Mouse (Mus musculus) kidney, adult 11 months (tissue): Measurements from ENCODE around the gene Tstd2.

Experiments used
- DNase-seq: peaks from one replicate; pipeline ENCODE4 v3.0.0; 2022

Gene Tstd2

GRCm38 (mm10) chr4:46138287-46139222 lies at the start of gene Tstd2, which contains the start of gene Ncbp1:
Tstd2 (minus strand) TSS chr4:46138694.
Ncbp1 (plus strand) TSS chr4:46138613.
- DNase-seq: peak; percentile 91

GRCm38 (mm10) chr4:46186466-46186865 lies 48.0 kb upstream of the Tstd2 start:
- DNase-seq: no peak

- no peak for DNase-seq
Measured at GRCm38 (mm10) chr4:46185890-46186289, 47.4 kb upstream of the Tstd2 start.

- DNase-seq: no peak
Measured at GRCm38 (mm10) chr4:46185423-46185822, 46.9 kb upstream of the Tstd2 start.

GRCm38 (mm10) chr4:46182181-46182580 lies 43.7 kb upstream of the Tstd2 start:
- DNase-seq: no peak

- DNase-seq: no peak
Measured at GRCm38 (mm10) chr4:46181168-46181567, 42.7 kb upstream of the Tstd2 start.

- no peak for DNase-seq
Measured at GRCm38 (mm10) chr4:46177496-46177895, 39.0 kb upstream of the Tstd2 start.

- no peak for DNase-seq
Measured at GRCm38 (mm10) chr4:46177018-46177417, 38.5 kb upstream of the Tstd2 start.

GRCm38 (mm10) chr4:46176313-46176712 lies 37.8 kb upstream of the Tstd2 start:
- no peak for DNase-seq

GRCm38 (mm10) chr4:46171761-46172160 lies 33.3 kb upstream of the Tstd2 start:
- no peak for DNase-seq

- no peak for DNase-seq
Measured at GRCm38 (mm10) chr4:46165831-46166230, 27.3 kb upstream of the Tstd2 start.

GRCm38 (mm10) chr4:46164027-46164426 lies 25.5 kb upstream of the Tstd2 start:
- no peak for DNase-seq

- no peak for DNase-seq
Measured at GRCm38 (mm10) chr4:46151903-46152544, 13.5 kb upstream of the Tstd2 start.

- no peak for DNase-seq
Measured at GRCm38 (mm10) chr4:46146881-46147280, 8.4 kb upstream of the Tstd2 start.

- no peak for DNase-seq
Measured at GRCm38 (mm10) chr4:46144323-46144722, 5.8 kb upstream of the Tstd2 start.

- no peak for DNase-seq
Measured at GRCm38 (mm10) chr4:46137629-46138286, 736 bp downstream of the Tstd2 start.

GRCm38 (mm10) chr4:46131791-46132190 lies 6.7 kb downstream of the Tstd2 start:
- DNase-seq: no peak

- DNase-seq: peak; percentile 45
Measured at GRCm38 (mm10) chr4:46130221-46130620, 8.3 kb downstream of the Tstd2 start.

- peak; percentile 81 for DNase-seq
Measured at GRCm38 (mm10) chr4:46129311-46130004, 9.0 kb downstream of the Tstd2 start.

GRCm38 (mm10) chr4:46126541-46126940 lies 12.0 kb downstream of the Tstd2 start:
- peak; percentile 51 for DNase-seq

GRCm38 (mm10) chr4:46123358-46123757 lies 15.1 kb downstream of the Tstd2 start:
- DNase-seq: no peak

- DNase-seq: no peak
Measured at GRCm38 (mm10) chr4:46120767-46121166, 17.7 kb downstream of the Tstd2 start.
